Mouse (Mus musculus) heart, adult 18-20 months (tissue): Measurements from ENCODE around the gene Cltc. TPM values are rescaled to one million over a fixed set of nuclear protein-coding genes. Genes with fewer than 3 reads are reported as not detected.
A peak's percentile ranks its signal among the peaks of the same experiment; 100 is the strongest.

ENCODE experiments used
- DNase-seq, 2 experiments: peaks; one replicate each; pipeline ENCODE4 v3.0.0; 2021 to 2022; ENCODE audit warnings: mixed read lengths in 1 of 2
- total RNA-seq, 2 experiments: library from RNA; stranded (reverse); gene quantifications; 2 replicates each; pipeline ENCODE4 v1.2.3; 2021

Gene Cltc
- total RNA-seq, 2 experiments from 2014 or later, result 138 to 157 TPM

- peak; percentile 93 to 97 for DNase-seq
Observed at GRCm38 (mm10) chr11:86683395-86684125, 73.8 kb downstream of the Cltc start, which contains the start of the genes Vmp1 and Ptrh2. Gene Vmp1 (minus strand): TSS chr11:86683836. Gene Ptrh2 (plus strand): TSS chr11:86683985.

- DNase-seq, result no peak
Observed at GRCm38 (mm10) chr11:86682861-86683260, 74.5 kb downstream of the Cltc start.

- DNase-seq, result no peak
Observed at GRCm38 (mm10) chr11:86681423-86681822, 75.9 kb downstream of the Cltc start.

GRCm38 (mm10) chr11:86680729-86681128, 76.6 kb downstream of the Cltc start:
- DNase-seq, result no peak

- no peak for DNase-seq
Observed at GRCm38 (mm10) chr11:86678957-86679356, 78.4 kb downstream of the Cltc start.

GRCm38 (mm10) chr11:86675520-86675919, 81.8 kb downstream of the Cltc start:
- no peak for DNase-seq

GRCm38 (mm10) chr11:86672772-86673171, 84.6 kb downstream of the Cltc start:
- DNase-seq, result no peak

- DNase-seq, result peak in 1 of 2 experiments; percentile 22
Observed at GRCm38 (mm10) chr11:86671041-86671675, 86.2 kb downstream of the Cltc start.

- no peak for DNase-seq
Observed at GRCm38 (mm10) chr11:86668169-86668568, 89.2 kb downstream of the Cltc start.

GRCm38 (mm10) chr11:86667553-86667952, 89.8 kb downstream of the Cltc start:
- no peak for DNase-seq

GRCm38 (mm10) chr11:86664406-86664805, 93.0 kb downstream of the Cltc start:
- DNase-seq, result no peak

GRCm38 (mm10) chr11:86663977-86664376, 93.4 kb downstream of the Cltc start:
- DNase-seq, result no peak

- DNase-seq, result no peak
Observed at GRCm38 (mm10) chr11:86662986-86663895, 94.1 kb downstream of the Cltc start.

- no peak for DNase-seq
Observed at GRCm38 (mm10) chr11:86657863-86658262, 99.5 kb downstream of the Cltc start.

GRCm38 (mm10) chr11:86656849-86657567, 100.4 kb downstream of the Cltc start:
- no peak for DNase-seq

GRCm38 (mm10) chr11:86655671-86656070, 101.7 kb downstream of the Cltc start:
- peak in 1 of 2 experiments; percentile 28 for DNase-seq

GRCm38 (mm10) chr11:86654096-86654495, 103.3 kb downstream of the Cltc start:
- DNase-seq, result no peak

- DNase-seq, result peak; percentile 64 to 86
Observed at GRCm38 (mm10) chr11:86653446-86653845, 103.9 kb downstream of the Cltc start.

GRCm38 (mm10) chr11:86652578-86652979, 104.8 kb downstream of the Cltc start:
- peak in 1 of 2 experiments; percentile 6 for DNase-seq

GRCm38 (mm10) chr11:86650676-86651075, 106.7 kb downstream of the Cltc start:
- DNase-seq, result no peak

GRCm38 (mm10) chr11:86649542-86649941, 107.8 kb downstream of the Cltc start:
- DNase-seq, result no peak
